Mouse (Mus musculus): Measurements from ENCODE around the gene Trak1. TPM values are rescaled to one million over a fixed set of nuclear protein-coding genes. Genes with fewer than 3 reads are reported as not detected.

Gene Trak1
- polyA plus RNA-seq, 1 experiment from 2014 or later: 15.2 TPM

GRCm38 (mm10) chr9:121277118-121278060 is 19.9 kb upstream of the Trak1 start, which contains the start of gene Ulk4:
Gene Ulk4 (minus strand): TSS chr9:121277197.
- Histone ChIP-seq H3K9me3 (peaks cover 3% of the 10 kb centered on the region; the same call in 1 of the 2 replicates), H3K27ac (peak within 1 kb of the TSS; percentile 81), H3K27me3 (no peaks in the 10 kb centered on the region), H3K4me1 (replicated peaks) (peaks cover 12% of the 10 kb centered on the region; the same call in 1 of the 2 replicates), H3K4me2 (peak within 1 kb of the TSS; percentile 79), H3K4me3 (replicated peaks) (peak within 1 kb of the TSS; percentile 63), H3K9ac (replicated peaks) (peak within 1 kb of the TSS; percentile 66), H3K36me3 (peaks cover 5% of the 10 kb centered on the region)
- ATAC-seq (ENCODE audit: insufficient number of reproducible peaks, insufficient read depth, low FRiP score, low TSS enrichment, low read depth): peak; percentile 95
- WGBS: under 1% methylated on average over 59 of the region's 59 CpGs

GRCm38 (mm10) chr9:121279216-121279615 is 18.1 kb upstream of the Trak1 start:
- Histone ChIP-seq H3K27me3 (no peaks in the 10 kb centered on the region), H3K4me1 (replicated peaks) (peaks cover 12% of the 10 kb centered on the region; the same call in 1 of the 2 replicates), H3K9me3 (peaks cover 12% of the 10 kb centered on the region; the same call in 1 of the 2 replicates), H3K4me3 (replicated peaks) (no peak overlapping the region), H3K36me3 (peaks cover 5% of the 10 kb centered on the region), H3K9ac (replicated peaks) (no peak overlapping the region), H3K27ac (no peak overlapping the region), H3K4me2 (no peak overlapping the region)
- ATAC-seq (ENCODE audit: insufficient number of reproducible peaks, insufficient read depth, low FRiP score, low TSS enrichment, low read depth): no peak
- 91% methylated on average over 5 of the region's 5 CpGs for WGBS

GRCm38 (mm10) chr9:121281891-121282290 is 15.4 kb upstream of the Trak1 start:
- Histone ChIP-seq H3K36me3 (peaks cover 5% of the 10 kb centered on the region), H3K27me3 (no peaks in the 10 kb centered on the region), H3K27ac (no peak overlapping the region), H3K4me3 (replicated peaks) (no peak overlapping the region), H3K9me3 (peaks cover 14% of the 10 kb centered on the region; the same call in 1 of the 2 replicates), H3K4me2 (no peak overlapping the region), H3K4me1 (replicated peaks) (0 out of 2 replicates have a peak, but pooled peaks cover 8% of the 10 kb centered on the region), H3K9ac (replicated peaks) (no peak overlapping the region)
- 86% methylated on average over 6 of the region's 6 CpGs for whole genome bisulfite sequencing
- ATAC-seq (ENCODE audit: insufficient number of reproducible peaks, insufficient read depth, low FRiP score, low TSS enrichment, low read depth): no peak

GRCm38 (mm10) chr9:121283620-121284185 is 13.6 kb upstream of the Trak1 start:
- H3K9ac ChIP-seq (replicated peaks): no peak overlapping the region
- H3K4me1 ChIP-seq (replicated peaks): 0 out of 2 replicates have a peak, but pooled peaks cover under 1% of the 10 kb centered on the region
- H3K9me3 ChIP-seq: peaks cover 14% of the 10 kb centered on the region; the same call in 1 of the 2 replicates
- ATAC-seq (ENCODE audit: insufficient number of reproducible peaks, insufficient read depth, low FRiP score, low TSS enrichment, low read depth): no peak
- 99% methylated on average over 6 of the region's 6 CpGs for WGBS
- H3K4me2 ChIP-seq: no peak overlapping the region
- no peak overlapping the region for H3K27ac ChIP-seq
- peaks cover 5% of the 10 kb centered on the region for H3K36me3 ChIP-seq
- no peaks in the 10 kb centered on the region for H3K27me3 ChIP-seq
- H3K4me3 ChIP-seq (replicated peaks): no peak overlapping the region

GRCm38 (mm10) chr9:121284422-121284821 is 12.9 kb upstream of the Trak1 start:
- Histone ChIP-seq H3K9ac (replicated peaks) (no peak overlapping the region), H3K4me3 (replicated peaks) (no peak overlapping the region), H3K27me3 (no peaks in the 10 kb centered on the region), H3K4me1 (replicated peaks) (no peaks in the 10 kb centered on the region), H3K9me3 (peaks cover 14% of the 10 kb centered on the region; the same call in 1 of the 2 replicates), H3K4me2 (no peak overlapping the region), H3K36me3 (peaks cover 5% of the 10 kb centered on the region), H3K27ac (no peak overlapping the region)
- 91% methylated on average over 3 of the region's 3 CpGs for WGBS
- no peak for ATAC-seq (ENCODE audit: insufficient number of reproducible peaks, insufficient read depth, low FRiP score, low TSS enrichment, low read depth)

GRCm38 (mm10) chr9:121285341-121286324 is 11.7 kb upstream of the Trak1 start:
- peak overlapping the region; percentile 62 for H3K9ac ChIP-seq (replicated peaks)
- H3K4me1 ChIP-seq (replicated peaks): no peaks in the 10 kb centered on the region
- peak overlapping the region; percentile 72 for H3K27ac ChIP-seq
- H3K27me3 ChIP-seq: no peaks in the 10 kb centered on the region
- peaks cover 5% of the 10 kb centered on the region; the same call in 1 of the 2 replicates for H3K36me3 ChIP-seq
- peak; percentile 87 for ATAC-seq (ENCODE audit: insufficient number of reproducible peaks, insufficient read depth, low FRiP score, low TSS enrichment, low read depth)
- H3K9me3 ChIP-seq: peaks cover 21% of the 10 kb centered on the region; the same call in 1 of the 2 replicates
- peak overlapping the region; percentile 51 for H3K4me3 ChIP-seq (replicated peaks)
- H3K4me2 ChIP-seq: peak overlapping the region; percentile 52
- 25% methylated on average over 29 of the region's 29 CpGs for WGBS

GRCm38 (mm10) chr9:121286325-121286901 is 10.9 kb upstream of the Trak1 start:
- peak overlapping the region; percentile 52 for H3K4me2 ChIP-seq
- no peaks in the 10 kb centered on the region for H3K4me1 ChIP-seq (replicated peaks)
- H3K9me3 ChIP-seq: peaks cover 21% of the 10 kb centered on the region; the same call in 1 of the 2 replicates
- peak overlapping the region; percentile 51 for H3K4me3 ChIP-seq (replicated peaks)
- 88% methylated on average over 3 of the region's 3 CpGs for WGBS
- H3K9ac ChIP-seq (replicated peaks): no peak overlapping the region
- H3K27me3 ChIP-seq: no peaks in the 10 kb centered on the region
- H3K36me3 ChIP-seq: peaks cover 5% of the 10 kb centered on the region; the same call in 1 of the 2 replicates
- 0 out of 2 replicates have a peak, but pooled peaks have one; percentile 6 for ATAC-seq (ENCODE audit: insufficient number of reproducible peaks, insufficient read depth, low FRiP score, low TSS enrichment, low read depth)
- H3K27ac ChIP-seq: no peak overlapping the region

- Histone ChIP-seq H3K27ac (no peak overlapping the region), H3K36me3 (no peaks in the 10 kb centered on the region), H3K4me1 (replicated peaks) (no peaks in the 10 kb centered on the region), H3K4me2 (no peak overlapping the region), H3K4me3 (replicated peaks) (no peak overlapping the region), H3K9me3 (peaks cover 11% of the 10 kb centered on the region; the same call in 1 of the 2 replicates), H3K9ac (replicated peaks) (no peak overlapping the region), H3K27me3 (peaks cover 28% of the 10 kb centered on the region)
- 69% methylated on average over 2 of the region's 2 CpGs for WGBS
- ATAC-seq (ENCODE audit: insufficient number of reproducible peaks, insufficient read depth, low FRiP score, low TSS enrichment, low read depth): no peak
These were observed 6.0 kb upstream of the Trak1 start for GRCm38 (mm10) chr9:121291275-121291674.

GRCm38 (mm10) chr9:121293187-121293586 is 4.1 kb upstream of the Trak1 start:
- no peak overlapping the region for H3K27ac ChIP-seq
- no peaks in the 10 kb centered on the region for H3K36me3 ChIP-seq
- H3K9me3 ChIP-seq: peaks cover 11% of the 10 kb centered on the region; the same call in 1 of the 2 replicates
- H3K4me2 ChIP-seq: no peak overlapping the region
- H3K4me1 ChIP-seq (replicated peaks): peaks cover 1% of the 10 kb centered on the region; the same call in 1 of the 2 replicates
- H3K4me3 ChIP-seq (replicated peaks): no peak overlapping the region
- no peak for ATAC-seq (ENCODE audit: insufficient number of reproducible peaks, insufficient read depth, low FRiP score, low TSS enrichment, low read depth)
- WGBS: 80% methylated on average over 7 of the region's 7 CpGs
- no peak overlapping the region for H3K9ac ChIP-seq (replicated peaks)
- peaks cover 37% of the 10 kb centered on the region for H3K27me3 ChIP-seq

- WGBS: 74% methylated on average over 7 of the region's 7 CpGs
These were observed 2.1 kb upstream of the Trak1 start for GRCm38 (mm10) chr9:121295221-121295620.

More at GRCm38 (mm10) chr9:121295221-121295620, 2.1 kb upstream of the Trak1 start:
- Histone ChIP-seq H3K4me2 (no peak overlapping the region), H3K27ac (no peak overlapping the region), H3K4me3 (replicated peaks) (no peak overlapping the region), H3K36me3 (no peaks in the 10 kb centered on the region), H3K9me3 (peaks cover 4% of the 10 kb centered on the region; the same call in 1 of the 2 replicates), H3K9ac (replicated peaks) (no peak overlapping the region), H3K4me1 (replicated peaks) (peaks cover 22% of the 10 kb centered on the region), H3K27me3 (peaks cover 42% of the 10 kb centered on the region)
- no peak for ATAC-seq (ENCODE audit: insufficient number of reproducible peaks, insufficient read depth, low FRiP score, low TSS enrichment, low read depth)

Measured in limb, embryonic 12.5 days (tissue).